Comparison of ENCODE assay signal across 17 mouse cellular contexts in the genomic region with DNA sequence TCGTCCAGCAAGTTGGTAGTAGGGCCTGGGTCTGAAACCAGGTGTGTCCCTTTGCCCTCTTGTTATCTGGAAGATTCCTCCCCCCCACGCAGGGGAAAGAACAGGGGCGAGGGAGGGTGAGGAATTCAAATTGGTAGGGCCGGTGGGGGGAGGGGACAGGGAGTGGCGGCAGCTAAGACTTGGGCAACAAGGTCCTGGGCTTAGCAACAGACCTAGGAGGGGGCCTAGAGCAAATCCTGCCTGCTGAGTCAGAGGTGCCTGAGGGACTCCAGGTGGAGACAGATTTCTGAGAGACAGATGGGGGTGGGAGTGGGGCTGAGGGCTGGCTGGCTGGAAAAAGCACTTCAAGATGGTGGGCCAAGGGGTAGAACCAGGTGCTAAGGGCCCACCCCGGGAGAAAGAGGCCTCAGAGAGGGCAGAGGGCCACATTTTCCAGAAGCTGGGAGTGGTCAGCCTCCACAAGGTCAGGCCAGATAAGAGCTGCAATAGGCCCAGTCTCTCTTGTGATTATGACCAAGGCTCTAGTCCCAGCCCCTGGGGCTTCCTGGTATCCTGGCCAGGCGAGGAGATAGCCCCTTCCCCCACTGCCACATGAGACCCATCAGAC. TPM values are rescaled to one million over a fixed set of nuclear protein-coding genes. Genes with fewer than 3 reads are reported as not detected.
DNase-seq lines count a peak whose midpoint lies in the region; ATAC-seq and TF ChIP-seq lines count a peak whose summit lies in the region.
"Had no signal": no experiment of that assay in that cellular context is flagged by ENCODE, and none has a peak within 500 bp of the region (broad histone marks: within the 10 kb centered on the region; RNA-seq: fewer than 3 reads in every experiment).

No protein-coding gene starts in this region.

- no peaks in the 10 kb centered on the region for H3K27me3 ChIP-seq in heart, embryonic 10.5 days (ENCODE audit: insufficient read depth, poor library complexity, severe bottlenecking)
- peaks cover under 1% of the 10 kb centered on the region for H3K27me3 ChIP-seq in CH12.LX (replicated peaks)
- H3K27me3 ChIP-seq in liver, embryonic 12.5 days (replicated peaks): no peaks in the 10 kb centered on the region
- H3K27me3 ChIP-seq in cerebellum, adult 2 months (ENCODE audit: control insufficient read depth, insufficient read depth, low read length): no peaks in the 10 kb centered on the region
- H3K27me3 ChIP-seq: limb, embryonic 13.5 days; lung, embryonic 15.5 days had no signal

- no peak for TF ChIP-seq RAD21 in CH12.LX (IDR thresholded peaks at IDR 0.05; ENCODE audit: low read depth, low read length)

- TF ChIP-seq POLR2A in CH12.LX (IDR thresholded peaks at IDR 0.05; ENCODE audit: low read depth, low read length): no peak
- TF ChIP-seq POLR2A in cerebellum, adult 2 months (IDR thresholded peaks at IDR 0.05; ENCODE audit: borderline replicate concordance, insufficient read depth, low read length): no peak

- ATAC-seq in liver, embryonic 12.5 days: peak; percentile 13; the same call in 1 of the 2 replicates

- no peaks in the 10 kb centered on the region for H3K79me2 ChIP-seq in CH12.LX (replicated peaks; ENCODE audit: control insufficient read depth, extremely low read depth, insufficient read depth, poor library complexity, severe bottlenecking)

- no peak overlapping the region for H3K4me2 ChIP-seq in CH12.LX (ENCODE audit: insufficient read depth, low read depth, poor library complexity, severe bottlenecking)
- peak overlapping the region; percentile 26; the same call in 1 of the 2 replicates for H3K4me2 ChIP-seq in liver, embryonic 12.5 days
- H3K4me2 ChIP-seq: limb, embryonic 13.5 days; lung, embryonic 15.5 days; midbrain, embryonic 11.5 days had no signal

- peaks cover 13% of the 10 kb centered on the region for H3K4me1 ChIP-seq in heart, embryonic 10.5 days
- H3K4me1 ChIP-seq in CH12.LX (ENCODE audit: control insufficient read depth in 1 of 2, insufficient read depth in 2 of 2): peaks cover 7 to 19% of the 10 kb centered on the region in 2 experiments; a peak in 3 of 4 replicates
- H3K4me1 ChIP-seq in liver, embryonic 12.5 days: peaks cover 14% of the 10 kb centered on the region
- no peaks in the 10 kb centered on the region for H3K4me1 ChIP-seq in cerebellum, adult 2 months (ENCODE audit: control insufficient read depth, insufficient read depth, low read length)

- dilution Hi-C loops in CH12.LX (cut with MboI; ENCODE audit: extremely low pct_ligation_motif_present, extremely low pct_unique_long_range_greater_than_20kb, low sequenced_read_pairs): no loop called here

- no peaks in the 10 kb centered on the region for H3K9me3 ChIP-seq in heart, embryonic 10.5 days
- no peaks in the 10 kb centered on the region for H3K9me3 ChIP-seq in CH12.LX (replicated peaks; ENCODE audit: low read length)
- no peaks in the 10 kb centered on the region for H3K9me3 ChIP-seq in liver, embryonic 12.5 days (replicated peaks)
- H3K9me3 ChIP-seq: limb, embryonic 13.5 days; lung, embryonic 15.5 days had no signal

- TF ChIP-seq CTCF in CH12.LX (conservative IDR thresholded peaks at IDR 0.05 in 1 of 2, IDR thresholded peaks at IDR 0.05 in 1 of 2; ENCODE audit: low read depth in 2 of 2, low read length in 2 of 2): no peak
- TF ChIP-seq CTCF in cerebellum, adult 2 months (IDR thresholded peaks at IDR 0.05; ENCODE audit: borderline replicate concordance, insufficient read depth, low read depth, low read length): no peak

- H3K27ac ChIP-seq in heart, embryonic 10.5 days: peak overlapping the region; percentile 81
- H3K27ac ChIP-seq in CH12.LX (ENCODE audit: insufficient read depth, low read depth): no peak overlapping the region
- H3K27ac ChIP-seq in liver, embryonic 12.5 days: peak overlapping the region; percentile 42
- H3K27ac ChIP-seq in cerebellum, adult 2 months (ENCODE audit: insufficient read depth, low read length): no peak overlapping the region
- H3K27ac ChIP-seq: limb, embryonic 13.5 days; lung, embryonic 15.5 days had no signal

- TF ChIP-seq EP300 in CH12.LX (IDR thresholded peaks at IDR 0.05; ENCODE audit: low read length): no peak

- in situ Hi-C loops in CH12.LX (cut with MboI; ENCODE audit: low pct_ligation_motif_present, low pct_unique_long_range_greater_than_20kb, low sequenced_read_pairs): no loop called here

- peak; percentile 94 for DNase-seq in heart, embryonic 10.5 days (ENCODE audit: low spot score)
- no peak for DNase-seq in heart, adult 18-20 months
- DNase-seq in CH12.LX (ENCODE audit: extremely low read depth) (no peak), ZHBTc4 (ENCODE audit: low read depth, low spot score) (peak; percentile 95)
- DNase-seq in c-Kit-positive CD71-positive TER-119-positive erythroid progenitor cells, embryonic 14.5 days (ENCODE audit: low spot score): no peak
- DNase-seq in thymus, postnatal 36 days: no peak
- no peak for DNase-seq in cerebellum, adult 2 months
- DNase-seq: B cell, adult 2 months; cerebellum, adult 18-20 months; heart, postnatal 4 days; kidney, adult 11 months; kidney, postnatal 36 days; layer of hippocampus, postnatal 36 days had no signal

- H3K9ac ChIP-seq in CH12.LX (ENCODE audit: insufficient read depth, low read depth): no peak overlapping the region
- no peak overlapping the region for H3K9ac ChIP-seq in liver, embryonic 12.5 days
- H3K9ac ChIP-seq: limb, embryonic 13.5 days; lung, embryonic 15.5 days had no signal

- 16% methylated on average over 7 of the region's 7 CpGs for WGBS in heart, embryonic 10.5 days
- WGBS in liver, embryonic 12.5 days (ENCODE audit: insufficient replicate concordance): 16% methylated on average over 7 of the region's 7 CpGs
- WGBS in cerebellum, adult 2 months: 60% methylated on average over 7 of the region's 7 CpGs

- H3K4me3 ChIP-seq in heart, embryonic 10.5 days: no peak overlapping the region
- H3K4me3 ChIP-seq in CH12.LX (replicated peaks in 1 of 3; ENCODE audit: low read depth in 2 of 3, low read length in 2 of 3, poor library complexity in 1 of 3): no peak overlapping the region
- no peak overlapping the region for H3K4me3 ChIP-seq in liver, embryonic 12.5 days
- no peak overlapping the region for H3K4me3 ChIP-seq in cerebellum, adult 2 months (replicated peaks; ENCODE audit: insufficient read depth, low read depth, low read length)
- H3K4me3 ChIP-seq: limb, embryonic 13.5 days; lung, embryonic 15.5 days had no signal

- no peaks in the 10 kb centered on the region for H3K36me3 ChIP-seq in heart, embryonic 10.5 days
- H3K36me3 ChIP-seq in CH12.LX (replicated peaks in 1 of 2; ENCODE audit: control insufficient read depth in 1 of 2, insufficient read depth in 1 of 2, low read length in 1 of 2): no peaks in the 10 kb centered on the region
- H3K36me3 ChIP-seq in liver, embryonic 12.5 days: no peaks in the 10 kb centered on the region
- H3K36me3 ChIP-seq: limb, embryonic 13.5 days; lung, embryonic 15.5 days had no signal

TF ChIP-seq in CH12.LX, 34 proteins besides CTCF, POLR2A, EP300 and RAD21 (continues in another document):
- TF ChIP-seq E2F4 (IDR thresholded peaks at IDR 0.05; ENCODE audit: insufficient replicate concordance, low read depth, low read length) (no peak), MAX (IDR thresholded peaks at IDR 0.05; ENCODE audit: low read length) (no peak), KAT2A (IDR thresholded peaks at IDR 0.05; ENCODE audit: insufficient replicate concordance, low read length) (no peak), CHD2 (IDR thresholded peaks at IDR 0.05; ENCODE audit: low read length) (peak; percentile 44; the same call in 1 of the 2 replicates), MEF2A (IDR thresholded peaks at IDR 0.05; ENCODE audit: borderline replicate concordance, low read depth, low read length) (no peak), NRF1 (IDR thresholded peaks at IDR 0.05; ENCODE audit: low read depth, low read length) (no peak), GABPA (IDR thresholded peaks at IDR 0.05; ENCODE audit: insufficient replicate concordance, low read depth, low read length) (no peak), ELF1 (IDR thresholded peaks at IDR 0.05; ENCODE audit: low read depth, low read length) (no peak), USF2 (conservative IDR thresholded peaks at IDR 0.05; ENCODE audit: low read depth, low read length) (no peak), POLR2AphosphoS2 (IDR thresholded peaks at IDR 0.05; ENCODE audit: low read depth, low read length) (no peak)

RNA-seq across cellular contexts. Expression of a gene that starts 11.8 kb away (rescaled TPM):
- 0.28 and 0.49 TPM in 2 replicates for polyA plus RNA-seq in heart, embryonic 10.5 days (2016; fragmentation: Nextera tagmentation; extraction: Ambion mirVana)
- under 1 TPM; 0.07 to 0.26 TPM for total RNA-seq in heart, adult 18-20 months (2021)
- total RNA-seq in CH12.LX (2012; rRNA removed): 0.21 and 0.34 TPM in 2 replicates
- total RNA-seq in CH12.LX (2014; rRNA removed): 0.09 TPM in 1 of 2 replicates, not detected in the other
- polyA plus RNA-seq in CH12.LX (2012; ENCODE audit: insufficient read length, low read depth): 0.06 and 0.08 TPM in 2 replicates
- polyA plus RNA-seq in liver, embryonic 12.5 days (2016; fragmentation: Nextera tagmentation; extraction: Ambion mirVana): 0.12 and 0.17 TPM in 2 replicates
- 0.55 and 0.57 TPM in 2 replicates for polyA plus RNA-seq in cerebellum, adult 2 months (2012; rRNA removed)

RNA-seq across cellular contexts. Expression of a gene that starts 13.1 kb away (rescaled TPM):
- polyA plus RNA-seq in heart, embryonic 10.5 days (2016; fragmentation: Nextera tagmentation; extraction: Ambion mirVana): 8.6 and 10.6 TPM in 2 replicates
- total RNA-seq in heart, adult 18-20 months (2021): 1 to 10 TPM; 1.3 to 1.5 TPM
- total RNA-seq in CH12.LX (2012; rRNA removed) (7.5 and 9.6 TPM in 2 replicates), CH12.LX (2014; rRNA removed) (4.5 and 6.2 TPM in 2 replicates)
- polyA plus RNA-seq in CH12.LX (2012; ENCODE audit: insufficient read length, low read depth): 6.3 and 8.1 TPM in 2 replicates
- polyA plus RNA-seq in liver, embryonic 12.5 days (2016; fragmentation: Nextera tagmentation; extraction: Ambion mirVana): 4.8 and 5.3 TPM in 2 replicates
- 4.1 TPM in 2 replicates for polyA plus RNA-seq in cerebellum, adult 2 months (2012; rRNA removed)

RNA-seq across cellular contexts. Expression of a gene that starts 17.8 kb away (rescaled TPM):
- polyA plus RNA-seq in heart, embryonic 10.5 days (2016; fragmentation: Nextera tagmentation; extraction: Ambion mirVana): 341 and 377 TPM in 2 replicates
- total RNA-seq in heart, adult 18-20 months (2021): 100 to 1,000 TPM; 116 to 120 TPM
- total RNA-seq in CH12.LX (2012; rRNA removed): 156 and 229 TPM in 2 replicates
- 302 and 354 TPM in 2 replicates for total RNA-seq in CH12.LX (2014; rRNA removed)
- polyA plus RNA-seq in CH12.LX (2012; ENCODE audit: insufficient read length, low read depth): 377 and 386 TPM in 2 replicates
- 275 and 283 TPM in 2 replicates for polyA plus RNA-seq in liver, embryonic 12.5 days (2016; fragmentation: Nextera tagmentation; extraction: Ambion mirVana)
- 128 and 133 TPM in 2 replicates for polyA plus RNA-seq in cerebellum, adult 2 months (2012; rRNA removed)

RNA-seq across cellular contexts. Expression of a gene that starts 55.6 kb away (rescaled TPM):
- 7.3 and 7.7 TPM in 2 replicates for polyA plus RNA-seq in heart, embryonic 10.5 days (2016; fragmentation: Nextera tagmentation; extraction: Ambion mirVana)
- 1 to 10 TPM; 1.2 to 1.6 TPM for total RNA-seq in heart, adult 18-20 months (2021)
- 5.9 and 11.3 TPM in 2 replicates for total RNA-seq in CH12.LX (2012; rRNA removed)
- 2.6 and 3.2 TPM in 2 replicates for total RNA-seq in CH12.LX (2014; rRNA removed)
- polyA plus RNA-seq in CH12.LX (2012; ENCODE audit: insufficient read length, low read depth): 7.6 and 7.9 TPM in 2 replicates
- polyA plus RNA-seq in liver, embryonic 12.5 days (2016; fragmentation: Nextera tagmentation; extraction: Ambion mirVana): 4.7 and 5.3 TPM in 2 replicates
- polyA plus RNA-seq in cerebellum, adult 2 months (2012; rRNA removed): 59.3 and 66.9 TPM in 2 replicates

Comparison
In these comparisons a context has a peak if more than half of its experiments do, and no peak if none do; other contexts are left out.
1. DNase-seq: peak in heart, embryonic 10.5 days (single experiment) and ZHBTc4 (single experiment); none in heart, adult 18-20 months (0 of 2), CH12.LX (single experiment), c-Kit-positive CD71-positive TER-119-positive erythroid progenitor cells, embryonic 14.5 days (single experiment), thymus, postnatal 36 days (0 of 2) and cerebellum, adult 2 months (0 of 2).
2. H3K27ac ChIP-seq: peak in heart, embryonic 10.5 days (single experiment) and liver, embryonic 12.5 days (single experiment); none in CH12.LX (single experiment) and cerebellum, adult 2 months (single experiment).